ENCODE assay signal across 7 mouse cellular contexts in the genomic region with DNA sequence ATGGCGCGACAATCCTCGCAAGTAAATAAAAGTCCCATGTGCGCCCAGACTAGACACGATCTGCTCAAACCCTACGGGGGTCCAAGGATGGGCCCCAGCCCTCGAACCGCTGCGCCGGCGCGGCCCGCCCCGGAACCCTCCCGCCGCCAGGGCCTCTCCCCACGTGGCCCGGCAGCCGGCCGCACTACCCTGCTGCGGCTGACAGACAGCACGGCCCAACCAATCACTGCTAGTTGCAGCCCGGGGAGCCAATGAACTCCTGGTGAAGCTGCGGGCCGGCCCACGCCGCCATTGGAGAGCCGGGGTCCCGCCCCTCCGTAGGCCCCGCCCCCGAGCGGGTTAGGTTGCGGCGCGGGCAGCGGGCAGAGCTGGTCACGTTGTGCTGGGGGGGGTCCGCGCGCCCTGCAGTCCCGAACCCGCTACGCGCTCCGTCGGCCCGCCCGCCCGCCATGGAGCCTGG. TPM values are rescaled to one million over a fixed set of nuclear protein-coding genes. Genes with fewer than 3 reads are reported as not detected.
DNase-seq lines count a peak whose midpoint lies in the region; ATAC-seq lines count a peak whose summit lies in the region.

A gene (plus strand): TSS at position 333 of the 460 bp plus-strand sequence.

- H3K4me1 ChIP-seq in intestine, embryonic 16.5 days (ENCODE audit: control insufficient read depth, insufficient read depth, low read length), result peaks cover 13% of the 10 kb centered on the region
- H3K4me1 ChIP-seq in midbrain, embryonic 11.5 days (ENCODE audit: control insufficient read depth, insufficient read depth, low read length), result peaks cover 13% of the 10 kb centered on the region

- H3K9ac ChIP-seq in intestine, embryonic 16.5 days (ENCODE audit: low read depth, low read length), result peak within 1 kb of the TSS; percentile 91
- peak within 1 kb of the TSS; percentile 79 for H3K9ac ChIP-seq in midbrain, embryonic 11.5 days (ENCODE audit: low read length)

- peak; percentile 99 for ATAC-seq in intestine, embryonic 16.5 days
- ATAC-seq in midbrain, embryonic 11.5 days (ENCODE audit: low FRiP score), result peak; percentile 99

- intact Hi-C loops in gastrocnemius, postnatal 36 days (cut with DNase I), result no loop called here
- intact Hi-C loops in left cerebral cortex, postnatal 36 days (cut with DNase I), result no loop called here

- peak within 1 kb of the TSS; percentile 96 for H3K4me3 ChIP-seq in intestine, embryonic 16.5 days (ENCODE audit: low read length)
- H3K4me3 ChIP-seq in midbrain, embryonic 11.5 days (ENCODE audit: low read depth, low read length), result peak within 1 kb of the TSS; percentile 65

- H3K27ac ChIP-seq in intestine, embryonic 16.5 days (ENCODE audit: low read length), result peak within 1 kb of the TSS; percentile 68
- H3K27ac ChIP-seq in midbrain, embryonic 11.5 days (ENCODE audit: low read depth, low read length), result peak within 1 kb of the TSS; percentile 17; the same call in 1 of the 2 replicates

- DNase-seq in adrenal gland, adult 2 months, result peak; percentile 99
- peak; percentile 90 for DNase-seq in embryo, embryonic 11.5 days (ENCODE audit: low read depth, low spot score)
- peak; percentile 93 to 98 for DNase-seq in gastrocnemius, postnatal 36 days
- DNase-seq in left cerebral cortex, postnatal 36 days (ENCODE audit: low spot score in 2 of 2), result peak; percentile 96 to 98
- DNase-seq in midbrain, embryonic 11.5 days (ENCODE audit: low spot score, missing footprints), result peak; percentile 98
- peak; percentile 97 for DNase-seq in skeletal muscle tissue, adult 2 months (ENCODE audit: low read depth, low spot score)

- WGBS in intestine, embryonic 16.5 days, result under 1% methylated on average over 50 of the region's 50 CpGs
- WGBS in midbrain, embryonic 11.5 days, result under 1% methylated on average over 28 of the region's 50 CpGs

- H3K36me3 ChIP-seq in intestine, embryonic 16.5 days (ENCODE audit: control insufficient read depth, insufficient read depth, low read length), result peaks cover 30% of the 10 kb centered on the region
- peaks cover 8% of the 10 kb centered on the region; the same call in 1 of the 2 replicates for H3K36me3 ChIP-seq in midbrain, embryonic 11.5 days (ENCODE audit: control insufficient read depth, insufficient read depth, low read length)

- H3K4me2 ChIP-seq in intestine, embryonic 16.5 days (ENCODE audit: low read depth, low read length), result peak within 1 kb of the TSS; percentile 83
- peak within 1 kb of the TSS; percentile 92 for H3K4me2 ChIP-seq in midbrain, embryonic 11.5 days

- H3K9me3 ChIP-seq in intestine, embryonic 16.5 days (ENCODE audit: control insufficient read depth, low read length), result no peaks in the 10 kb centered on the region
- no peaks in the 10 kb centered on the region for H3K9me3 ChIP-seq in midbrain, embryonic 11.5 days (ENCODE audit: control insufficient read depth, low read length)

- no peaks in the 10 kb centered on the region for H3K27me3 ChIP-seq in intestine, embryonic 16.5 days (replicated peaks; ENCODE audit: control insufficient read depth, insufficient read depth, low read length)
- no peaks in the 10 kb centered on the region for H3K27me3 ChIP-seq in midbrain, embryonic 11.5 days (ENCODE audit: control insufficient read depth, insufficient read depth, low read length)

RNA-seq across cellular contexts. Expression of the gene that starts here (rescaled TPM):
- total RNA-seq in adrenal gland, adult 2 months (2021), result 10 to 100 TPM; 75.6 to 79.4 TPM
- polyA plus RNA-seq in adrenal gland, adult 2 months (2012; rRNA removed), result 123 and 157 TPM in 2 replicates
- 10 to 100 TPM; 10.2 to 14.4 TPM for total RNA-seq in gastrocnemius, postnatal 36 days (2021)
- polyA plus RNA-seq in intestine, embryonic 16.5 days (2015; fragmentation: Nextera tagmentation; extraction: Ambion mirVana), result 155 and 170 TPM in 2 replicates
- 10 to 100 TPM; 73.4 to 79.1 TPM for total RNA-seq in left cerebral cortex, postnatal 36 days (2021)
- 146 and 163 TPM in 2 replicates for polyA plus RNA-seq in midbrain, embryonic 11.5 days (2014; fragmentation: Nextera tagmentation; extraction: Ambion mirVana)

Comparison
In these comparisons a context has a peak if more than half of its experiments do, and no peak if none do; other contexts are left out.
1. Peak in every context shown above with its lines: DNase-seq, ATAC-seq, H3K4me3 ChIP-seq and H3K27ac ChIP-seq.
2. RNA of the gene that starts here (total RNA-seq): 75.6 to 79.4 TPM in adrenal gland, adult 2 months and 73.4 to 79.1 TPM in left cerebral cortex, postnatal 36 days; 10.2 to 14.4 TPM in gastrocnemius, postnatal 36 days; every median in the first group is over 4 times any median in the second.